Mouse (Mus musculus): ENCODE measurements around the gene Lyz2. TPM values are rescaled to one million over a fixed set of nuclear protein-coding genes. Genes with fewer than 3 reads are reported as not detected.
"Not testable (repeated sequence)": the region's sequence is repeated elsewhere in the genome, so short reads cannot be mapped to it uniquely, and the experiment has no call there.

Gene Lyz2
- polyA plus RNA-seq, 1 experiment from 2014 or later = 69.7 TPM

GRCm38 (mm10) chr10:117281381-117281920 is 670 bp downstream of the Lyz2 start:
- Histone ChIP-seq H3K4me2 (ENCODE audit: low read length) (peak overlapping the region; percentile 14; the same call in 1 of the 2 replicates), H3K27me3 (replicated peaks; ENCODE audit: control insufficient read depth, insufficient read depth, low read length) (no peaks in the 10 kb centered on the region), H3K27ac (ENCODE audit: low read depth) (peak overlapping the region; percentile 63; the same call in 1 of the 2 replicates), H3K9ac (ENCODE audit: low read length) (no peak overlapping the region), H3K4me3 (ENCODE audit: low read depth, low read length) (no peak overlapping the region), H3K36me3 (ENCODE audit: control insufficient read depth, insufficient read depth, low read length) (no peaks in the 10 kb centered on the region), H3K9me3 (ENCODE audit: control insufficient read depth, low read length) (no peaks in the 10 kb centered on the region), H3K4me1 (replicated peaks; ENCODE audit: control insufficient read depth, insufficient read depth, low read length) (no peaks in the 10 kb centered on the region; the same call in 1 of the 2 replicates)
- 79% methylated on average over 7 of the region's 7 CpGs for WGBS
- no peak for DNase-seq (ENCODE audit: low spot score)
- no peak for ATAC-seq (replicated peaks; ENCODE audit: low FRiP score, low TSS enrichment, low read depth)

- H3K9me3 ChIP-seq (ENCODE audit: control insufficient read depth, low read length) = no peaks in the 10 kb centered on the region
- H3K36me3 ChIP-seq (ENCODE audit: control insufficient read depth, insufficient read depth, low read length) = no peaks in the 10 kb centered on the region
- no peak for ATAC-seq (replicated peaks; ENCODE audit: low FRiP score, low TSS enrichment, low read depth)
- no peak overlapping the region for H3K27ac ChIP-seq (ENCODE audit: low read depth)
- H3K9ac ChIP-seq (ENCODE audit: low read length) = no peak overlapping the region
- no peak overlapping the region for H3K4me3 ChIP-seq (ENCODE audit: low read depth, low read length)
- H3K27me3 ChIP-seq (replicated peaks; ENCODE audit: control insufficient read depth, insufficient read depth, low read length) = no peaks in the 10 kb centered on the region
- DNase-seq (ENCODE audit: low spot score) = no peak
- no peaks in the 10 kb centered on the region; the same call in 1 of the 2 replicates for H3K4me1 ChIP-seq (replicated peaks; ENCODE audit: control insufficient read depth, insufficient read depth, low read length)
- 84% methylated on average over 1 of the region's 1 CpGs for WGBS
- no peak overlapping the region for H3K4me2 ChIP-seq (ENCODE audit: low read length)
These were observed 2.1 kb downstream of the Lyz2 start for GRCm38 (mm10) chr10:117280000-117280399.

GRCm38 (mm10) chr10:117278510-117278909 is 3.6 kb downstream of the Lyz2 start:
- not testable (repeated sequence) for ATAC-seq (replicated peaks; ENCODE audit: low FRiP score, low TSS enrichment, low read depth); H3K9me3 ChIP-seq (ENCODE audit: control insufficient read depth, low read length); H3K27me3 ChIP-seq (replicated peaks; ENCODE audit: control insufficient read depth, insufficient read depth, low read length); DNase-seq (ENCODE audit: low spot score); H3K4me3 ChIP-seq (ENCODE audit: low read depth, low read length); H3K9ac ChIP-seq (ENCODE audit: low read length); H3K4me2 ChIP-seq (ENCODE audit: low read length); H3K36me3 ChIP-seq (ENCODE audit: control insufficient read depth, insufficient read depth, low read length); H3K4me1 ChIP-seq (replicated peaks; ENCODE audit: control insufficient read depth, insufficient read depth, low read length); H3K27ac ChIP-seq (ENCODE audit: low read depth)
- WGBS = 62% methylated on average over 2 of the region's 2 CpGs

- not testable (repeated sequence) for H3K36me3 ChIP-seq (ENCODE audit: control insufficient read depth, insufficient read depth, low read length); H3K9me3 ChIP-seq (ENCODE audit: control insufficient read depth, low read length); H3K9ac ChIP-seq (ENCODE audit: low read length); H3K4me1 ChIP-seq (replicated peaks; ENCODE audit: control insufficient read depth, insufficient read depth, low read length); H3K4me3 ChIP-seq (ENCODE audit: low read depth, low read length); H3K4me2 ChIP-seq (ENCODE audit: low read length); H3K27ac ChIP-seq (ENCODE audit: low read depth); H3K27me3 ChIP-seq (replicated peaks; ENCODE audit: control insufficient read depth, insufficient read depth, low read length); DNase-seq (ENCODE audit: low spot score); ATAC-seq (replicated peaks; ENCODE audit: low FRiP score, low TSS enrichment, low read depth)
- WGBS = 81% methylated on average over 9 of the region's 9 CpGs
These were observed 4.3 kb downstream of the Lyz2 start for GRCm38 (mm10) chr10:117277779-117278178.

- no peaks in the 10 kb centered on the region for H3K36me3 ChIP-seq (ENCODE audit: control insufficient read depth, insufficient read depth, low read length)
- H3K4me1 ChIP-seq (replicated peaks; ENCODE audit: control insufficient read depth, insufficient read depth, low read length) = no peaks in the 10 kb centered on the region
- H3K27me3 ChIP-seq (replicated peaks; ENCODE audit: control insufficient read depth, insufficient read depth, low read length) = no peaks in the 10 kb centered on the region
- no peak overlapping the region for H3K4me2 ChIP-seq (ENCODE audit: low read length)
- no peak overlapping the region for H3K9ac ChIP-seq (ENCODE audit: low read length)
- H3K27ac ChIP-seq (ENCODE audit: low read depth) = no peak overlapping the region
- no peak for DNase-seq (ENCODE audit: low spot score)
- ATAC-seq (replicated peaks; ENCODE audit: low FRiP score, low TSS enrichment, low read depth) = no peak
- no peak overlapping the region for H3K4me3 ChIP-seq (ENCODE audit: low read depth, low read length)
- whole genome bisulfite sequencing = 84% methylated on average over 10 of the region's 10 CpGs
- H3K9me3 ChIP-seq (ENCODE audit: control insufficient read depth, low read length) = no peaks in the 10 kb centered on the region
These were observed 6.3 kb downstream of the Lyz2 start for GRCm38 (mm10) chr10:117275681-117276369.

- H3K4me3 ChIP-seq (ENCODE audit: low read depth, low read length); H3K4me2 ChIP-seq (ENCODE audit: low read length); DNase-seq (ENCODE audit: low spot score); H3K9me3 ChIP-seq (ENCODE audit: control insufficient read depth, low read length); H3K9ac ChIP-seq (ENCODE audit: low read length); H3K36me3 ChIP-seq (ENCODE audit: control insufficient read depth, insufficient read depth, low read length); H3K27me3 ChIP-seq (replicated peaks; ENCODE audit: control insufficient read depth, insufficient read depth, low read length); ATAC-seq (replicated peaks; ENCODE audit: low FRiP score, low TSS enrichment, low read depth); H3K27ac ChIP-seq (ENCODE audit: low read depth); H3K4me1 ChIP-seq (replicated peaks; ENCODE audit: control insufficient read depth, insufficient read depth, low read length): not testable (repeated sequence)
- 75% methylated on average over 2 of the region's 7 CpGs for WGBS
These were observed 7.5 kb downstream of the Lyz2 start for GRCm38 (mm10) chr10:117274645-117275044.

- Histone ChIP-seq H3K4me3 (ENCODE audit: low read depth, low read length) (no peak overlapping the region), H3K27ac (ENCODE audit: low read depth) (no peak overlapping the region), H3K9ac (ENCODE audit: low read length) (no peak overlapping the region), H3K4me2 (ENCODE audit: low read length) (no peak overlapping the region), H3K27me3 (replicated peaks; ENCODE audit: control insufficient read depth, insufficient read depth, low read length) (no peaks in the 10 kb centered on the region), H3K4me1 (replicated peaks; ENCODE audit: control insufficient read depth, insufficient read depth, low read length) (no peaks in the 10 kb centered on the region), H3K36me3 (ENCODE audit: control insufficient read depth, insufficient read depth, low read length) (no peaks in the 10 kb centered on the region), H3K9me3 (ENCODE audit: control insufficient read depth, low read length) (no peaks in the 10 kb centered on the region)
- DNase-seq (ENCODE audit: low spot score) (no peak), ATAC-seq (replicated peaks; ENCODE audit: low FRiP score, low TSS enrichment, low read depth) (no peak)
These were observed 10.1 kb downstream of the Lyz2 start for GRCm38 (mm10) chr10:117272023-117272422.

- Histone ChIP-seq H3K9me3 (ENCODE audit: control insufficient read depth, low read length) (peaks cover 4% of the 10 kb centered on the region; the same call in 1 of the 2 replicates), H3K9ac (ENCODE audit: low read length) (no peak overlapping the region), H3K4me2 (ENCODE audit: low read length) (no peak overlapping the region), H3K36me3 (ENCODE audit: control insufficient read depth, insufficient read depth, low read length) (no peaks in the 10 kb centered on the region), H3K4me3 (ENCODE audit: low read depth, low read length) (no peak overlapping the region), H3K27me3 (replicated peaks; ENCODE audit: control insufficient read depth, insufficient read depth, low read length) (no peaks in the 10 kb centered on the region), H3K27ac (ENCODE audit: low read depth) (no peak overlapping the region), H3K4me1 (replicated peaks; ENCODE audit: control insufficient read depth, insufficient read depth, low read length) (no peaks in the 10 kb centered on the region)
- DNase-seq (ENCODE audit: low spot score) (no peak), ATAC-seq (replicated peaks; ENCODE audit: low FRiP score, low TSS enrichment, low read depth) (no peak)
These were observed 22.3 kb downstream of the Lyz2 start for GRCm38 (mm10) chr10:117259870-117260269.

GRCm38 (mm10) chr10:117238603-117239002 is 43.5 kb downstream of the Lyz2 start, which contains the start of gene 9530003J23Rik:
TSS of gene 9530003J23Rik (minus strand) at chr10:117238703.
- Histone ChIP-seq H3K27ac (ENCODE audit: low read depth) (no peak within 1 kb of the TSS), H3K27me3 (replicated peaks; ENCODE audit: control insufficient read depth, insufficient read depth, low read length) (no peaks in the 10 kb centered on the region), H3K4me3 (ENCODE audit: low read depth, low read length) (no peak within 1 kb of the TSS), H3K9me3 (ENCODE audit: control insufficient read depth, low read length) (no peaks in the 10 kb centered on the region), H3K36me3 (ENCODE audit: control insufficient read depth, insufficient read depth, low read length) (no peaks in the 10 kb centered on the region), H3K4me1 (replicated peaks; ENCODE audit: control insufficient read depth, insufficient read depth, low read length) (no peaks in the 10 kb centered on the region), H3K4me2 (ENCODE audit: low read length) (no peak within 1 kb of the TSS), H3K9ac (ENCODE audit: low read length) (no peak within 1 kb of the TSS)
- ATAC-seq (replicated peaks; ENCODE audit: low FRiP score, low TSS enrichment, low read depth) (no peak), DNase-seq (ENCODE audit: low spot score) (no peak)
- 86% methylated on average over 12 of the region's 12 CpGs for WGBS

Data from intestine, embryonic 14.5 days (tissue).